Comparison of ENCODE assay signal across 9 mouse cellular contexts in genomic region chr6:145768671-145769292, GRCm38 (mm10). TPM values are rescaled to one million over a fixed set of nuclear protein-coding genes. Genes with fewer than 3 reads are reported as not detected.
A peak's percentile ranks its signal among the peaks of the same experiment; 100 is the strongest.
DNase-seq lines count a peak whose midpoint lies in the region; ATAC-seq and TF ChIP-seq lines count a peak whose summit lies in the region.
"Had no signal": no experiment of that assay in that cellular context is flagged by ENCODE, and none has a peak within 500 bp of the region (broad histone marks: within the 10 kb centered on the region; RNA-seq: fewer than 3 reads in every experiment).

No protein-coding gene starts in this region.

- no peaks in the 10 kb centered on the region for H3K27me3 ChIP-seq in kidney, embryonic 16.5 days (ENCODE audit: insufficient read depth, low read length)
- no peaks in the 10 kb centered on the region for H3K27me3 ChIP-seq in testis, adult 2 months (ENCODE audit: control insufficient read depth, insufficient read depth, low read length)
- H3K27me3 ChIP-seq: embryonic facial prominence, embryonic 12.5 days had no signal

- no peak overlapping the region for H3K27ac ChIP-seq in kidney, embryonic 16.5 days (ENCODE audit: low read length)
- peak overlapping the region; percentile 55 for H3K27ac ChIP-seq in testis, adult 2 months (ENCODE audit: control insufficient read depth, insufficient read depth, low read depth, low read length)
- H3K27ac ChIP-seq: embryonic facial prominence, embryonic 12.5 days had no signal

- WGBS in kidney, embryonic 16.5 days = 60% methylated on average over 10 of the region's 10 CpGs

- no peak overlapping the region for H3K4me2 ChIP-seq in kidney, embryonic 16.5 days (replicated peaks; ENCODE audit: low read depth, low read length)
- H3K4me2 ChIP-seq: embryonic facial prominence, embryonic 12.5 days had no signal

- peak; percentile 70; the same call in 1 of the 2 replicates for ATAC-seq in kidney, embryonic 16.5 days (ENCODE audit: low FRiP score, low TSS enrichment)
- ATAC-seq in megakaryocyte progenitor cell, adult 5-6 weeks (replicated peaks; ENCODE audit: poor library complexity) = no peak
- no peak for ATAC-seq in megakaryocyte, adult 5-6 weeks (ENCODE audit: poor library complexity, severe bottlenecking)

- no peak overlapping the region for H3K9ac ChIP-seq in kidney, embryonic 16.5 days (replicated peaks; ENCODE audit: low read length)
- H3K9ac ChIP-seq: embryonic facial prominence, embryonic 12.5 days had no signal

- H3K4me3 ChIP-seq in kidney, embryonic 16.5 days (ENCODE audit: low read length) = no peak overlapping the region
- no peak overlapping the region for H3K4me3 ChIP-seq in testis, adult 2 months (ENCODE audit: control insufficient read depth, low read depth, low read length)
- H3K4me3 ChIP-seq: embryonic facial prominence, embryonic 12.5 days had no signal

- no peak for TF ChIP-seq POLR2A in testis, adult 2 months (IDR thresholded peaks at IDR 0.05; ENCODE audit: control insufficient read depth, low read depth, low read length)

- TF ChIP-seq CTCF in testis, adult 2 months (IDR thresholded peaks at IDR 0.05; ENCODE audit: control insufficient read depth, insufficient read depth, insufficient replicate concordance, low read depth, low read length) = no peak

- peak; percentile 48 for DNase-seq in embryo, embryonic 10 days (ENCODE audit: low spot score)
- no peak for DNase-seq in embryo, embryonic 9.5 days (ENCODE audit: extremely low spot score)
- peak; percentile 56 to 60 for DNase-seq in adrenal gland, adult 18-20 months (ENCODE audit: low spot score in 2 of 2)
- peak; percentile 73 for DNase-seq in gastrocnemius, postnatal 10 days

- H3K36me3 ChIP-seq in kidney, embryonic 16.5 days (ENCODE audit: insufficient read depth, low read length) = no peaks in the 10 kb centered on the region
- H3K36me3 ChIP-seq in testis, adult 2 months (ENCODE audit: control insufficient read depth, insufficient read depth, low read length) = no peaks in the 10 kb centered on the region
- H3K36me3 ChIP-seq: embryonic facial prominence, embryonic 12.5 days had no signal

- H3K9me3 ChIP-seq in kidney, embryonic 16.5 days (ENCODE audit: low read length) = no peaks in the 10 kb centered on the region
- H3K9me3 ChIP-seq: embryonic facial prominence, embryonic 12.5 days had no signal

- peaks cover 21% of the 10 kb centered on the region; the same call in 1 of the 2 replicates for H3K4me1 ChIP-seq in kidney, embryonic 16.5 days (ENCODE audit: insufficient read depth, low read length)
- H3K4me1 ChIP-seq in testis, adult 2 months (ENCODE audit: control insufficient read depth, insufficient read depth, low read length) = peaks cover 4% of the 10 kb centered on the region; the same call in 1 of the 2 replicates

RNA-seq across cellular contexts. Expression of gene Rassf8, which starts 22.2 kb away (rescaled TPM):
- total RNA-seq in adrenal gland, adult 18-20 months (2021) = 10 to 100 TPM; 52.2 to 80.0 TPM
- total RNA-seq in gastrocnemius, postnatal 10 days (2021) = 10 to 100 TPM; 40.7 to 41.6 TPM
- polyA plus RNA-seq in kidney, embryonic 16.5 days (2015; fragmentation: Nextera tagmentation; extraction: Ambion mirVana) = 4.6 and 5.9 TPM in 2 replicates
- 3.1 and 3.9 TPM in 2 replicates for polyA plus RNA-seq in testis, adult 2 months (2012; rRNA removed)
- 8.3 and 11.5 TPM in 2 replicates for total RNA-seq in megakaryocyte progenitor cell, adult 5-6 weeks (2015)
- total RNA-seq in megakaryocyte progenitor cell, adult 5-6 weeks (2017) = 11.9 and 14.8 TPM in 2 replicates
- total RNA-seq in megakaryocyte, adult 5-6 weeks (2015) = 13.3 and 16.1 TPM in 2 replicates
- total RNA-seq in megakaryocyte, adult 5-6 weeks (2017) = 20.7 and 26.0 TPM in 2 replicates
